Mouse (Mus musculus) heart, embryonic 16.5 days (tissue): ENCODE results near the gene Zbtb2. TPM values are rescaled to one million over a fixed set of nuclear protein-coding genes. Genes with fewer than 3 reads are reported as not detected.

ENCODE experiments used
- ATAC-seq: fragments of 200-750 bp; cut with Nextera tagmentation; replicated peaks from 2 replicates; pipeline ENCODE4 v1.8.0; 2017; ENCODE audit warnings: moderate number of reproducible peaks; ENCODE audit not compliant: insufficient read depth, low FRiP score; ENCODE audit errors: extremely low read depth
- H3K27ac ChIP-seq: fragments of 300-500 bp; sonication (generic); 2 replicates; pipeline ENCODE4 v1.5.1; 2014; ENCODE audit warnings: mild to moderate bottlenecking, low read length, control low read depth, moderate library complexity
- H3K27me3 ChIP-seq: fragments of 300-500 bp; sonication (generic); 2 replicates; pipeline ENCODE4 v1.6.1; 2014; ENCODE audit warnings: low read length, mixed read lengths; ENCODE audit not compliant: control insufficient read depth, insufficient read depth
- H3K36me3 ChIP-seq: fragments of 300-500 bp; sonication (generic); 2 replicates; pipeline ENCODE4 v1.6.1; 2014; ENCODE audit not compliant: control insufficient read depth, insufficient read depth
- H3K4me1 ChIP-seq: fragments of 300-500 bp; sonication (generic); 2 replicates; pipeline ENCODE4 v1.6.1; 2014; ENCODE audit warnings: low read length, mixed read lengths; ENCODE audit not compliant: control insufficient read depth, insufficient read depth
- H3K4me2 ChIP-seq: fragments of 300-500 bp; sonication (generic); 2 replicates; pipeline ENCODE4 v1.6.1; 2014; ENCODE audit warnings: low read depth, mild to moderate bottlenecking, control low read depth, low read length
- H3K4me3 ChIP-seq: fragments of 300-500 bp; sonication (generic); 2 replicates; pipeline ENCODE4 v1.5.1; 2014; ENCODE audit warnings: mild to moderate bottlenecking, control low read depth, low read length
- H3K9ac ChIP-seq: fragments of 300-500 bp; sonication (generic); 2 replicates; pipeline ENCODE4 v1.6.1; 2014; ENCODE audit warnings: low read length, control low read depth
- H3K9me3 ChIP-seq: fragments of 300-500 bp; sonication (generic); replicated peaks from 2 replicates; pipeline ENCODE4 v1.6.1; 2016; ENCODE audit warnings: low read length; ENCODE audit not compliant: control insufficient read depth
- WGBS: fragments of 180-500 bp; shearing (Covaris S2); extraction: QIAGEN DNeasy Blood & Tissue Kit; methylation state at CpG from one replicate; pipeline ENCODE4 v1.1.7; 2014; 5-methylcytosine and 5-hydroxymethylcytosine counted together
- polyA plus RNA-seq: library from polyadenylated mRNA; unstranded; fragments of >200 nt; fragmentation: Nextera tagmentation; extraction: Ambion mirVana; gene quantifications from 2 replicates; pipeline ENCODE4 v1.2.1, GENCODE M21; 2015

The Zbtb2 gene
- polyA plus RNA-seq, 1 experiment from 2014 or later: 10.0 TPM

DNA sequence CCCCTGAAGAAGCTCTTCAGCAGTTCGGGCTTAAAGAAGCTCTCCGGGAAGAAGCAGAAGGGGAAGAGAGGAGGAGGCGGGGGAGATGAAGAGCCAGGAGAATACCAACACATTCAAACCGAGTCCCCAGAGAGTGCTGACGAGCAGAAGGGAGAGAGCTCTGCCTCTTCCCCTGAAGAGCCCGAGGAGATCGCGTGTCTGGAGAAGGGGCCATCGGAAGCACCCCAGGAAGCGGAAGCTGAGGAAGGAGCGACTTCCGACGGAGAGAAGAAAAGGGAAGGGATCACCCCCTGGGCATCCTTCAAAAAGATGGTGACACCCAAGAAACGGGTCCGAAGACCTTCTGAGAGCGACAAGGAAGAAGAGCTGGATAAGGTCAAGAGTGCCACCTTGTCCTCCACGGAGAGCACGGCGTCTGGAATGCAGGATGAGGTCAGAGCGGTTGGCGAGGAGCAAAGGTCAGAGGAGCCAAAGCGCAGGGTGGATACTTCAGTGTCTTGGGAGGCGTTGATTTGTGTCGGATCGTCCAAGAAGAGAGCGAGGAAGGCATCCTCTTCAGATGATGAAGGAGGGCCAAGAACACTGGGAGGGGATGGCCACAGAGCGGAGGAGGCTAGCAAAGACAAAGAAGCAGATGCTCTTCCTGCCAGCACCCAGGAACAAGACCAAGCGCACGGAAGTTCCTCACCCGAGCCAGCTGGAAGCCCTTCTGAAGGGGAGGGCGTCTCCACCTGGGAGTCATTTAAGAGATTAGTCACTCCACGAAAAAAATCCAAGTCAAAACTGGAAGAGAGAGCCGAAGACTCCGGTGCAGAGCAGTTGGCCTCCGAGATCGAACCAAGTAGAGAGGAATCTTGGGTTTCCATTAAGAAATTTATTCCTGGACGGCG, 33.3 kb downstream of the Zbtb2 start:
- Histone ChIP-seq H3K4me2 (no peak overlapping the region), H3K27ac (no peak overlapping the region), H3K27me3 (no peaks in the 10 kb centered on the region), H3K4me3 (no peak overlapping the region), H3K9ac (no peak overlapping the region), H3K9me3 (no peaks in the 10 kb centered on the region), H3K36me3 (peaks cover 22% of the 10 kb centered on the region; the same call in 1 of the 2 replicates), H3K4me1 (no peaks in the 10 kb centered on the region)
- no peak for ATAC-seq
- WGBS: 82% methylated on average over 38 of the region's 38 CpGs

- Histone ChIP-seq H3K27ac (no peak overlapping the region), H3K4me2 (no peak overlapping the region), H3K4me3 (no peak overlapping the region), H3K36me3 (no peaks in the 10 kb centered on the region), H3K27me3 (no peaks in the 10 kb centered on the region), H3K4me1 (peaks cover 6% of the 10 kb centered on the region; the same call in 1 of the 2 replicates), H3K9me3 (no peaks in the 10 kb centered on the region), H3K9ac (no peak overlapping the region)
- WGBS: 94% methylated on average over 14 of the region's 14 CpGs
- ATAC-seq: no peak
Measured at GRCm38 (mm10) chr10:4347591-4347990, 40.3 kb downstream of the Zbtb2 start.

DNA sequence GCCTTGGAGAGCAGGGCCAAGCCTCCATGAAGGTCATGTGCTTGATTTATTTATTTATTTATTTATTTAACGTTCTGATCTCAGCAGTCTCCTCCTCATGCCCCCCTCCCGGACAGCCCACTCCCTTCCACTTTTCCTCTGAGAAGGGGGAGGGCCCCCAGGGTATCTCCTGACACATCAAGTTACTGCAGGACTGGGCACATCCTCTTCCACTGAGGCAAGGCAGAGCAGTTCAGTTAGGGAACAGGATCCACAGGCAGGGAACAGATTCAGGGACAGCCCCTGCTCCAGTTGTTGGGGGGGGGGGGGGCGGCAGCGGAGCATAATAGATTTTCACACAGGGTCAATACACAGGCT, 40.8 kb downstream of the Zbtb2 start:
- H3K9me3 ChIP-seq: no peaks in the 10 kb centered on the region
- WGBS: 71% methylated on average over 4 of the region's 4 CpGs
- no peak; the same call in none of the 2 replicates for ATAC-seq
- H3K27me3 ChIP-seq: no peaks in the 10 kb centered on the region
- H3K4me3 ChIP-seq: peak overlapping the region; percentile 50
- no peaks in the 10 kb centered on the region for H3K36me3 ChIP-seq
- H3K27ac ChIP-seq: no peak overlapping the region
- peak overlapping the region; percentile 72 for H3K4me2 ChIP-seq
- H3K4me1 ChIP-seq: peaks cover 6% of the 10 kb centered on the region; the same call in 1 of the 2 replicates
- H3K9ac ChIP-seq: peak overlapping the region; percentile 71

DNA sequence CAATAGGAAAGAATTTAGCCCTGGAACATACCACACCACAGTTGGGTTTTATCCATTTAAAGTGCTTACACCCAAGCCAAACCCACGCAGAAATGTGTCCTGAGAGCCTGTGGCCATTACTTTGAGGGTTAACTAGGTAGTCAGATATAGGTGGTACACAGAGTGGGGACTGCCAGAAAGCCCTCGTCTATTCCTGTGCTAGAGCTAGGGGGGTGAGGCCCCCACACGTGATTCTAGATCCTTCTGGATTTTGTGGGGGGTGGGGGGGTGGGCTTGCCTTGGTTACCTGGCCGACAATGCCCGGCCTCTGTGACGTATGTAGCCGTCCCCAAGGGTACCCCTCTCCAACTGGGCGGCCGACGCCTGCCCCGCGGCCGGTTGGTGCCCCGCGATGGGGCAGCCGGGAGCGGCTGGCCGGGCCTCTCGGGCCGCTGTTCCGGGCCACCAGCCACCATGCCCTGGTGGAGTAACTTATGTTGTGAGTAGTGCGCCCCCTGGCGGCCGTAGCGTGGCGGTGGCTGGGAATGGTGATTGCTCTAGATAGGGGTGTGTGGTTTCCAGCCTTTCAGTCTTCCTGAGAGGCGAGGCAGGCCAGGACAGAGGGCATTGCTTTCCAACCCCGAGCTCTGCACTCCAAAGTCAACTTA, 41.3 kb downstream of the Zbtb2 start:
- 10% methylated on average over 28 of the region's 28 CpGs for WGBS
- Histone ChIP-seq H3K27ac (no peak overlapping the region), H3K4me2 (peak overlapping the region; percentile 72), H3K27me3 (no peaks in the 10 kb centered on the region), H3K9ac (peak overlapping the region; percentile 71), H3K4me1 (peaks cover 6% of the 10 kb centered on the region; the same call in 1 of the 2 replicates), H3K36me3 (no peaks in the 10 kb centered on the region), H3K9me3 (no peaks in the 10 kb centered on the region), H3K4me3 (peak overlapping the region; percentile 50)
- peak; percentile 84 for ATAC-seq

- 14% methylated on average over 2 of the region's 2 CpGs for WGBS
- H3K27ac ChIP-seq: no peak overlapping the region
- 0 out of 2 replicates have a peak, but pooled peaks have one; percentile 39 for ATAC-seq
Measured at GRCm38 (mm10) chr10:4341430-4341829, 46.5 kb downstream of the Zbtb2 start.

GRCm38 (mm10) chr10:4338863-4339461, 48.9 kb downstream of the Zbtb2 start:
- H3K36me3 ChIP-seq: no peaks in the 10 kb centered on the region
- 0 out of 2 replicates have a peak, but pooled peaks have one; percentile 58 for ATAC-seq
- no peaks in the 10 kb centered on the region for H3K27me3 ChIP-seq
- peak overlapping the region; percentile 62 for H3K4me2 ChIP-seq
- H3K9me3 ChIP-seq: no peaks in the 10 kb centered on the region
- WGBS: 31% methylated on average over 15 of the region's 15 CpGs
- peak overlapping the region; percentile 59 for H3K27ac ChIP-seq
- peak overlapping the region; percentile 38 for H3K4me3 ChIP-seq
- H3K4me1 ChIP-seq: peaks cover 15% of the 10 kb centered on the region
- H3K9ac ChIP-seq: peak overlapping the region; percentile 44

More at GRCm38 (mm10) chr10:4341430-4341829, 46.5 kb downstream of the Zbtb2 start:
- peaks cover 10% of the 10 kb centered on the region for H3K4me1 ChIP-seq
- no peaks in the 10 kb centered on the region for H3K9me3 ChIP-seq
- no peak overlapping the region for H3K4me3 ChIP-seq
- H3K9ac ChIP-seq: no peak overlapping the region
- H3K4me2 ChIP-seq: no peak overlapping the region
- no peaks in the 10 kb centered on the region for H3K36me3 ChIP-seq
- no peaks in the 10 kb centered on the region for H3K27me3 ChIP-seq

DNA sequence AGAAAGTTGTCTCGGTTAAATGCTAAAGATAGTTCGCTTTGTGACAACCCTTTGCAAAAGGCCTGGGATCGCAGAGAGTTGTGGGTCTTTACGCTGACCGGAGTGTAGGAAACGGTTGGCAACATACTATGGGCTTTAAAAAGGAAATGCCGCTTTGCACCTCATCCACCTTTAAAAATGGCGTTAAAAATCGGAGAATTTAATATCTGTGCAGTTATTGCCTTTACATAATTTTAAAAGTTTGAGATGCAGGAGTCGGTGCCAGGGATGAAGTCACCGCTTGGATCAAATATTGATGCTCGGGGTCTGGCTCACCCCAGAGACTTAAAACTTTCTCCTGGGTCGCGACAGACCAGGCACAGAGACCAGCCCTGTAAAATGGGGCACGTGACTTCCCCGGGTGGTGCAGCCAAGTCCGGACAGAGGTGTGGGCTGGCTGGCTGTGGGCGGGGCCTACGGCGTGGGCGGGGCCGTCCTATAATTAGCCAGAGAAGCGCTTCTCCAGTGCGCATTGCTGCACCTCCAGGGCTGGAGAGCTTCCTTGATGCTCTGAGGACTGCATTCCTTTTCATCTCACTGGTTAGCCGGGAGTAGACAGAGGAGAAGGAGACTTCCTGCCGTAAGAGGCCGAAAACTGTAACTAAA, 53.7 kb downstream of the Zbtb2 start:
- Histone ChIP-seq H3K9ac (peak overlapping the region; percentile 62), H3K4me3 (peak overlapping the region; percentile 54), H3K27ac (peak overlapping the region; percentile 58), H3K4me1 (peaks cover 22% of the 10 kb centered on the region), H3K27me3 (no peaks in the 10 kb centered on the region), H3K36me3 (no peaks in the 10 kb centered on the region), H3K4me2 (peak overlapping the region; percentile 61), H3K9me3 (no peaks in the 10 kb centered on the region)
- ATAC-seq: peak; percentile 95
- WGBS: 3% methylated on average over 27 of the region's 27 CpGs

GRCm38 (mm10) chr10:4333319-4333718, 54.6 kb downstream of the Zbtb2 start:
- Histone ChIP-seq H3K36me3 (no peaks in the 10 kb centered on the region), H3K4me3 (peak overlapping the region; percentile 54), H3K9ac (peak overlapping the region; percentile 62; the same call in 1 of the 2 replicates), H3K27me3 (no peaks in the 10 kb centered on the region), H3K27ac (peak overlapping the region; percentile 58), H3K9me3 (no peaks in the 10 kb centered on the region), H3K4me1 (peaks cover 16% of the 10 kb centered on the region), H3K4me2 (peak overlapping the region; percentile 61)
- WGBS: 17% methylated on average over 8 of the region's 8 CpGs
- ATAC-seq: no peak
